Mouse (Mus musculus) liver, embryonic 14.5 days (tissue): ENCODE measurements around the gene Mpi.

Source experiments
- CTCF ChIP-seq: IDR thresholded peaks from 2 replicates; pipeline ENCODE4 v1.5.1; 2016; ENCODE audit warnings: antibody characterized with exemption, low read depth, control low read depth
- EP300 ChIP-seq: IDR thresholded peaks from 2 replicates; pipeline ENCODE4 v1.6.1; 2016; ENCODE audit warnings: antibody characterized with exemption, low read depth

DNA sequence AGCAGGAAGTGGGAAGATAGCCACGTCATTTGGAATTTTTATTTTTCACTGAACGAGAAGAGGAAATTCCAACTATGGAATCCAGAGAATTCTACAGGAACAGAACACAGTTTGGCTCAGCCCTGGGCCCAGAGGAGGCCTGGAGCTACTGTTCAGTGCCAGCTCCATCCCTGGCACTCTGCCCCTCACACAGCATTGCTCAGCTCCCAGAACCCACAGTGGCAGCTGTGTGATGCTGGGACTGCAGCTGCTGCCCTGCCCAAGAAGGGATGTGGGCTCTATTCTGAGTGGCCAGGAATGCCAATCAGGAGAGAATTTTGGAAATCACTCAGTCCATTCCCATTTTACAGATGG is 48.8 kb upstream of the Mpi start:
- TF ChIP-seq CTCF, result no peak
- no peak for TF ChIP-seq EP300
